Mouse (Mus musculus) brain, embryonic 14.5 days (tissue): Measurements from ENCODE around the gene Slc16a7. TPM values are rescaled to one million over a fixed set of nuclear protein-coding genes. Genes with fewer than 3 reads are reported as not detected.

Experiments used
- DNase-seq: peaks from one replicate; pipeline ENCODE4 v3.0.0-alpha.2; 2011; ENCODE audit warnings: low read depth
- CTCF ChIP-seq: fragments of 200-500 bp; IDR thresholded peaks from 2 replicates; pipeline ENCODE4 v1.5.1; 2012; ENCODE audit warnings: inconsistent platforms, mild to moderate bottlenecking, moderate library complexity, borderline replicate concordance; ENCODE audit not compliant: insufficient read depth, insufficient read length; ENCODE audit errors: extremely low read depth
- POLR2A ChIP-seq: fragments of 200-500 bp; IDR thresholded peaks from 2 replicates; pipeline ENCODE4 v1.6.1; 2012; ENCODE audit warnings: mild to moderate bottlenecking, inconsistent platforms, borderline replicate concordance; ENCODE audit not compliant: poor library complexity, insufficient read depth, insufficient read length, severe bottlenecking; ENCODE audit errors: extremely low read depth
- polyA plus RNA-seq: library from polyadenylated mRNA; depleted of rRNA; stranded (reverse); fragments of >200 nt; gene quantifications from 2 replicates; pipeline ENCODE4 v1.2.3, GENCODE M21; 2012

Slc16a7 gene
- polyA plus RNA-seq, 1 experiment, result 10.0 TPM

DNA sequence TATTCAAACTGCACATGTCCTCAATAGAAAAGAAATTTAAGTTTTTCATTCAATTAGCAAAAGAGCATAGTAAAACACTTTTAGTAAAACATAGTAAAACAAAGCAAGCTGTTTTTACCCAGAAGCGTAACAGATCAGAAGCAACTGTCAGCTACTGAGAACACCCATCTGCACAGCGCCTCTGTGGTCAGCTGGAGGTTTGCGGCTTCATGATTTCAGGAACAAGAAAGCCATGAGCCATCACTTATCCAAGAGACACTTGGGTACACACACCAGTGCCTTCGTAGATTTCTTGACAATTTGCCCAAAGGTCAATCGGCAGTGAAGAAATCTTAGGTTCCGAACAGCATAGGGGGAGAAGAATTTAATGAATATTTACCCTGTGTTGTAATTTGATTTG is 71.9 kb downstream of the Slc16a7 start:
- peak; percentile 41; the same call in 1 of the 2 replicates for TF ChIP-seq CTCF
- TF ChIP-seq POLR2A, result no peak
- DNase-seq, result peak; percentile 33

DNA sequence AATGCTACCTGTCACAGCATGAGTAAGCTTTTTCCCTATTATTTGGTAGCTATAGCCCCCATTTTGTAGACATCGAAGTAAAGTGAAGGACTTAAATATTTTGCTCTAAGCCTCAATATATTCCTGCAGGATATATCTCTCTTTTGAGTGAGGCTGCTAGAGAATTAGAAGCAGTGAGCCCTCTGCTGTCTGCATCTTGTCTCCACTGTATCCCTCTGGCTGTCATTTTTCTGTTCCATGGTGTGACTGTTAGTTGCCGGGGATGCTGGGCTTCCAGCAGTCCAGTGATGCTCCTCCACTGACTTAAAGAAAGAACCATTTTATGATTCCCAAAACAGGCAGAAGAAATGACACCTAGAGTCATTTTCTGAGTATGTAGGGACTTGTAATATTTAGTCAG is 78.4 kb downstream of the Slc16a7 start:
- TF ChIP-seq POLR2A (no peak), CTCF (no peak)
- no peak for DNase-seq

GRCm38 (mm10) chr10:125298036-125298435 is 91.2 kb downstream of the Slc16a7 start:
- TF ChIP-seq POLR2A (no peak), CTCF (no peak)
- DNase-seq, result no peak

DNA sequence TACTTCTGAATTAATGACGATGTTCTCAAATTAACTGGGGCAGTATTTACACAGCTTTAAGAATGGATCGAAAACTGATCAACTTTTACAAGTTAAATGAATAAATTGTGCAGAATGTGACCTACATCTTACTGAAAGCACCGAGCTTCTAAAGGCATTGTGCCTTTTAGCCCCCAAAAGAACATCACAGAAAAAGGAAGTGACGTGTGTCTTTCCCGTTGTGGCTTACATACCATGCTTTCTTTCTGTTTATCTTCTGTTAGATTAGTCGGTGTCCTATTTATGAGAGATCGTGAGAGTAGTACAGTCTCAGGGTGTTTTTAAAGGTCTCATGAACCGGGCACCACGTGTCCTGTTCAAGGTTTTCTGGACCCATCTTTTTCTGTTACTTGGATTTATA is 98.9 kb downstream of the Slc16a7 start:
- DNase-seq, result no peak
- TF ChIP-seq CTCF (no peak), POLR2A (no peak)

GRCm38 (mm10) chr10:125288560-125288959 is 100.7 kb downstream of the Slc16a7 start:
- DNase-seq, result peak; percentile 58
- TF ChIP-seq POLR2A (no peak), CTCF (no peak)

DNA sequence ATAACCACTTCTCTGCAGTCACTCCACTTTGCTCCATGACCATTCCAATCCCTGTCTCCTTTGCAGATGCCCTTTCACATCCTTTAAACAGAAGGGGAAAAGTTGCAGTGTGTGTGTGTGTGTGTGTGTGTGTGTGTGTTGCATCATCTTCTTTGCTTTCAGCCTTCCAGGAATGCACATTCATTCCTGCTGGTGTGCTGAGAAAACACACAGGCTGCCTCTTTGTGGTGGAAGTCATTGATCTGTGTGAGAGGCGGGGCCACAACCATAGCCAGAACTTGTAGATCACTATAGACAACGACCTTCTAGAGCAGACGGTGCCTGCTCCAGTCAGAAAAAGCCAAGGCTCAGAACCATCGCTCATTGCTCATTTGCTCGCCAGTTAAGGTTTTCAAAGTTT is 103.9 kb downstream of the Slc16a7 start:
- no peak for DNase-seq
- TF ChIP-seq CTCF (no peak), POLR2A (no peak)

- no peak for TF ChIP-seq POLR2A
- TF ChIP-seq CTCF, result no peak
- DNase-seq, result peak; percentile 89
These were observed 114.0 kb downstream of the Slc16a7 start for GRCm38 (mm10) chr10:125275149-125275848.

DNA sequence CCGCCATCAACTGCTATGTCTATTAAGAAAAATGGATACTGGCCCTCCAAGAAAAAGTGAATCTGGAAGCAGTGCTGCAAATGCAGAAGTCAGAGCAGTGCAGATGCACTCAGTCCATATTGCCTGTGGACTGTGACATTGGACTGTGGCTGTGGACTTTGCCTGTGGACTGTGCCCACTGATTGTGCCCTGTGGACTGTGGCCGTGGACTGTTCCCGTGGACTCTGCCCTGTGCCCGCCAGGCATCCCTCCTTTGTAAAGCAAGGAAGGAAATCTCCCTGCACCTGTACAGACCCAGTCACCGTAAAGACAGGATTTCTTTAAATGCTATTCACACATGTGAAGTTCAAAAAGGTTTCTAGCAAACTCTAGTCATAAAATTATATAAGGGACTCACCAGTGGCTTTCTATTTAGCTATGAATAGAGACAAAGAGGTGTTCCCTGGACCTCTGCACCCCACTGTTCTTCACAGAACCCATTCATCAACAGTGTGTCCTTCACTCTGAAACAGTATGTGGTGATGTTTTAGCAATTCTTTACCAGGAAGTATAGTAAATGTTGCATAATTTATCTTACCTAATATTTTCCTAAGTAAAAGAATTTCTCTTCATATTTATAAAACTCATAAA is 114.6 kb downstream of the Slc16a7 start:
- DNase-seq, result peak; percentile 50
- TF ChIP-seq CTCF (no peak), POLR2A (no peak)

DNA sequence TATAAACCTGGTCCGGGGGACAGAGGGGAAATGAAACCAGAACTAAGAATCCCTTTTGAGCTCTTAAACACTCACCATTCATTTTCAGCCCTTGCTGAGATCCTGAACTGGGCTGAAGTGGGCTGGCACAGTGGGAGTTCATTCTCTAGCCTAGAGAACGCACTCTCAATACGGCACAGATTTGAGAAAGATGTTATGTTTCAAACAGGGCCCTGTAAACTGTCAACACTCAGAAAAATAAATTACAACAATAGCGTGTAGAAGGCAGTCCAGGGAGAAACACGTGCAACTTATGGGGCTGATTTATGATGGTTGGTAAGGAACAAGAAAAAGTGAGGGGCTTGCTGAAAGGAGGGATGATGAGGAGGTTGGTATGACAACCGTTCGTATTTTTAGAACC is 115.5 kb downstream of the Slc16a7 start:
- peak; percentile 34 for DNase-seq
- no peak for TF ChIP-seq CTCF
- no peak for TF ChIP-seq POLR2A

DNA sequence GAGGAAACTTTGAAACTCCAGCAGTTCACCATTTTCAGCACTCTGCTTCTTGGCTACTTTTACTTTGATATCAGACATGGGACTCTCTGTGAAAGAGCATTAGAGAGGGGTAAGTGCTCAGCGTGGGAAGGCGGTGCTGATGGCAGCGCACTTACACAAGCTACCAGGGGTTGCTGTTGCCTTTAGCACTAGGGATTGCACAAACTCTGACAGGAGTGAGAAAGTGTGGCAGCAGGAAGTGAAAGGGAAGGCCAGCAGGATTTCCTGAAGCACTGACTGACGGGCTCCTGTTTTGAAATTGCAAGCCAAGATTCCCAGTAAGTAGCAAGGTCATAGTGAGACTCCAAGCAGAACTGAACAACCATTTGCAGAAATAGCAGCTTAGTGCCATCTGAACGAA is 117.8 kb downstream of the Slc16a7 start:
- TF ChIP-seq CTCF, result no peak
- DNase-seq, result no peak

- DNase-seq, result no peak
- TF ChIP-seq POLR2A (no peak), CTCF (no peak)
These were observed 119.0 kb downstream of the Slc16a7 start for GRCm38 (mm10) chr10:125270266-125270665.

- TF ChIP-seq CTCF (no peak), POLR2A (no peak)
- no peak for DNase-seq
These were observed 122.9 kb downstream of the Slc16a7 start for GRCm38 (mm10) chr10:125266322-125266721.

DNA sequence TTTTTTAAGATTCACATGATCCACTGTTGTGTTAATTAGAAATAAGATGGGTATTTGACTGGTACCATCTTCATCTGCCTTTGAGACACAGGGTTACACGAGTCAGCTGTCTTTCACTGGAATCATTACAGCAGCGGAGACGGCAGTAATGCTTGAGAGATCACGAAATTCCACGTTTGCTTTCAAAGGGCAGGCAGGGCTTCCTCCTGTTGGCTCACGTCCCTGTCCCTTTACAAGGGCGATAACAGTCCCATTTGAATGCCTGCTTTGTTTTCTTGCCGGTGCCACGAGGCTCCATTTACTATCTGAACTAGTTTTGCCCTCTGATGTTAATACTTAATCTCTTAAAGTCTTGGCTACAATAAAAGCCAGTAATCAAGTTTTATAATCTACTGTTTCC is 123.4 kb downstream of the Slc16a7 start:
- TF ChIP-seq CTCF (no peak), POLR2A (no peak)
- DNase-seq, result peak; percentile 53
